Mouse (Mus musculus): ENCODE data around the gene Fermt1. TPM values are rescaled to one million over a fixed set of nuclear protein-coding genes. Genes with fewer than 3 reads are reported as not detected.
A peak's percentile ranks its signal among the peaks of the same experiment; 100 is the strongest.

Fermt1 gene
- 45.0 and 50.9 TPM in 2 replicates for polyA plus RNA-seq (2015; fragmentation: Nextera tagmentation; extraction: Ambion mirVana)

DNA sequence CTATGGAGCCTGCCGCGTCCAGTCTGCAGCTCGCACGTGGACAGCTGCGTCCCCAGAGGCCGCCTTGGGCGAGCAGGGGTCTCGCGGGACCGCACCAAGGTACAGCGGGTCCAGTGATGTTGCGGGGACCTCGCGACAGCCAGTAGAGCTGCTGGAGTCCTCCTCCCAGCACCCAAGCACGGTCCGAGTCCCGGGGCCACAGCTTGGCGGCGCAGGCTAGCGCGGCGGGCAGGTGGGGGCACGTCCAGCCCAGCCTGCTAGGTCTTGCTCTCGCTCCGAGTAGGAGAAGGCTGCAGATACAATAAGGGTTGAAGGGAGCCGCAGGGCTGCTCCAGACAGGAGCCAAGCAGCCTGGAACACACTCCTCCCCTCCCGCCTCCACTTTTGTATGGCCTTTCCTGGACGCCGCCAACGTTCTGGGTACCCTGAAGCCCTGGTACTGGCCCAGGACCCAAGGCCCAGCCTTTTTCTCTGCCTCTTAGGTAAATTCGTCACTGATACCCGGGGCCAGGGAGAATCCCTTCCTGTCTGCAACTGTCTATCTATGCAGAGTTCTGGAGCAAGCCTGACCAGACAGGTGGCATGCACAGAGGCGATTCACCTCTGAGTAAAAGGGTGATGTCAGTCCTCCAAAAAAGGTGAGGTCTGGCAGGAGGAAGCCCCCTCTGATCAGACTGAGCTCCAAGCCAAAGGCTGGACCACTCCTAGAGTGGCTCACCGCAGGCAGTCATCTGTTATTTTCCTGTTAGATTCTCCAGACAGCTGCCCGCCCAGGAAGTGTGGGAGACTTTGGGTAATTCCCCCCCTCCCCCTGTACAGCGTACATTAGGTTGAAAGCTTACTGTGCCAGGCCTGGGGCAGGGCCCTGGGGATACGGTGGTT is at the start of gene Fermt1:
TSS of gene Fermt1 (minus strand) at position 581 of the 882 bp plus-strand sequence.
- Histone ChIP-seq H3K4me2 (ENCODE audit: low read depth, low read length) (peak within 1 kb of the TSS; percentile 49), H3K9ac (ENCODE audit: low read length) (peak within 1 kb of the TSS; percentile 79), H3K36me3 (ENCODE audit: control insufficient read depth, insufficient read depth, low read length) (no peaks in the 10 kb centered on the region), H3K27me3 (ENCODE audit: control insufficient read depth, insufficient read depth, low read length) (peaks cover 25% of the 10 kb centered on the region), H3K9me3 (replicated peaks; ENCODE audit: control insufficient read depth, low read length) (no peaks in the 10 kb centered on the region), H3K4me1 (ENCODE audit: control insufficient read depth, insufficient read depth, low read length) (no peaks in the 10 kb centered on the region), H3K27ac (ENCODE audit: low read length) (peak within 1 kb of the TSS; percentile 94), H3K4me3 (replicated peaks; ENCODE audit: low read length) (peak within 1 kb of the TSS; percentile 55)
- peak; percentile 86 for ATAC-seq (ENCODE audit: insufficient read depth, low FRiP score)
- whole genome bisulfite sequencing, result 3% methylated on average over 37 of the region's 37 CpGs

DNA sequence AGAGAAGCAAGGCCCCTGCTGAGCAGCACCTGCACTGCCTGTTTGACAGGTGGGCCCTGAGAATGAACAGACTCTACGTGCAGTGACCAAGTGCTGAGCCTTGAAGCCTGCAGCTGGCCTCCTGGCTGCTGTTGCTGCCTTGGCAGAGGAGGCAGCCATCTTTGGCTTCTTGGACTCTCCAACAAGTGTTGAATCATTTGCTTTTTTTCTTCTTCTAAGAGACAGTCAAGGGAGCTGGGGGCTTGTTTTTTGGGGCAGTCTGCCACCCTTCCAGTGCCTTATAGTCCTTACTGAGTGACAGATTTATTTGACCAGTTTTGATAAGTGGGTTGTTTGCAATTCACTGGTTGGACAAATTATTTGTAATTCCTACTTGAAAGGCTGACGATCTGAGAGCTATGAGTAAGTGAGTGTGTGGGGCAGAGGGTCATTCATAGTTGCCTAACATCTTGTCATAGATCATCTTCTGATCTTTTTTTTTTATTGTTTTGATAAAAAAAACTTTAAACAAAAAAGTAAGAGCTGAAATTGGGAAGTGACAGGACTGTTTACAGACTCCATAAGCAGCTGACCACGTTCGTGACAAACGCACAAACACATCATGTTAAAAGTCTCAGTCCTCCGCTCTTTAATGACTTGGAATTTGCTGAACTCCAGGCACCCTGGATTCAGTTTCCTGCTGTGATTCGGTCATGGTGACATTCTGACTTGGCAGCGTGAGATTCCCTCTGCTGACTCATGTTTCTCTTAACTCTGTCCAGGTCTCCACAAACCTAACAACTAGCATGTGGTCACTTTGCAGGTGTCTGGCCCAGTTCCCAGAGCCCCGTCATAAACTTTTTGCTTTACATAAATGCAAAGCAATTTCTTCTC is 47.2 kb upstream of the Fermt1 start:
- no peak for ATAC-seq (ENCODE audit: insufficient read depth, low FRiP score)
- Histone ChIP-seq H3K36me3 (ENCODE audit: control insufficient read depth, insufficient read depth, low read length) (no peaks in the 10 kb centered on the region), H3K27ac (ENCODE audit: low read length) (no peak overlapping the region), H3K9me3 (replicated peaks; ENCODE audit: control insufficient read depth, low read length) (no peaks in the 10 kb centered on the region), H3K9ac (ENCODE audit: low read length) (no peak overlapping the region), H3K27me3 (ENCODE audit: control insufficient read depth, insufficient read depth, low read length) (no peaks in the 10 kb centered on the region), H3K4me2 (ENCODE audit: low read depth, low read length) (no peak overlapping the region), H3K4me3 (replicated peaks; ENCODE audit: low read length) (no peak overlapping the region), H3K4me1 (ENCODE audit: control insufficient read depth, insufficient read depth, low read length) (peaks cover 26% of the 10 kb centered on the region)
- 29% methylated on average over 9 of the region's 9 CpGs for WGBS

DNA sequence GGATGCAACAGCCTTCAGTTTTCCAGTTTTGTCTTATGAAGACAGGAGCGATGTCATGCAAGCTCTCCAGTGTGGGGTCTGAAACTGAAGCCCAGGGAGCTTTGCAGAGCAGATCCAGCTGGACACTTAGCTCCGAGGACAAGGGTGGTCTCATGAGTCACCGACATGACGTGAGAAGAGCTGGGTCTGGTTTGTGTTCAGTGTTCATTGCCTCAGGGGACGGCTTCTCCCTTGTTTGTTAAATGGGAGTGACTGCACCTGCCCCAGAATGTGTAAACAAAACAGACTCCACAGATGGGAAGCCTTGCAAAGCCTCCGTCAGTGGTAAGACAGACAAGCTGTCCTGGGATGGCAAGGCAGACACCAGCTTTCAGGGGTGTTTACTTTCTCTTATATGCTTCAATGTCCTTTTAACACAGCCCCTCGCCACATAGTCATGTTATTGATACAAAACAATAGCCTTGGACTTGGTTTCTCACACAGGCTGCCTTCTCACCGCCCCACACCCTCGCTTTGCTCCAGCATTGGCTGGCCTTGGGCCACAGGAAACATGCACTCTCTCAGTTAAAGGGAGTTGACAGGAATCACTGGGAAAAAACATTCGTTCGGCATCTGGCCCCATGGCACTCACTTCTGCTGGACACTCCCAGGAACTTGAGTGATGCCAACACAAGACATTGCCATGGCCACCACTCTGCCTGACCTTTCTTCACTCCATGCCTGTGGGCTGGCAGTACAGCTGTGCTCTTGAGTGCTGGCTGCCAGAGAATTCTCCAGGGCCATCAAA is 44.3 kb upstream of the Fermt1 start:
- H3K9me3 ChIP-seq (replicated peaks; ENCODE audit: control insufficient read depth, low read length), result no peaks in the 10 kb centered on the region
- 14% methylated on average over 11 of the region's 11 CpGs for WGBS
- H3K4me1 ChIP-seq (ENCODE audit: control insufficient read depth, insufficient read depth, low read length), result peaks cover 26% of the 10 kb centered on the region
- H3K36me3 ChIP-seq (ENCODE audit: control insufficient read depth, insufficient read depth, low read length), result no peaks in the 10 kb centered on the region
- no peaks in the 10 kb centered on the region for H3K27me3 ChIP-seq (ENCODE audit: control insufficient read depth, insufficient read depth, low read length)
- H3K27ac ChIP-seq (ENCODE audit: low read length), result peak overlapping the region; percentile 75
- ATAC-seq (ENCODE audit: insufficient read depth, low FRiP score), result peak; percentile 85
- no peak overlapping the region for H3K4me3 ChIP-seq (replicated peaks; ENCODE audit: low read length)
- no peak overlapping the region for H3K9ac ChIP-seq (ENCODE audit: low read length)
- peak overlapping the region; percentile 11; the same call in 1 of the 2 replicates for H3K4me2 ChIP-seq (ENCODE audit: low read depth, low read length)

DNA sequence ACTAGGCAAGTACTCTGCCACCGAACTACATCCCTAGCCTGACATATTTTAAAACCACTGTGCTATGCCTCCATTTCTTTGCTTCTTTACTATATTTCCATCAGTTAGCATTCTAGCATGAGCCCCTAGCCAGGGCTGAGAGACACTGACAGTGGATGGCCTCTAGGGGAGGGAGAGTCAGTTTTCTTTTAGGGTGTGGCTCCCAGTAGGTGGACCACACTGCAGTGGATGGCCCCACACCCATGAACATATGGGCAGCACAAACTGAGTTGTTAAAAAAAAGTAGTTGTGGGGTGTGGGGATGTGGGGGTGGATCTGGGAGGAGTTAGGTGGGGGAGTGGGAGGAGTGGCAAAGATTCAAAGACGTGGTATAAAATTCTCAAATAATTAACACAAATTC is 27.6 kb upstream of the Fermt1 start:
- H3K4me1 ChIP-seq (ENCODE audit: control insufficient read depth, insufficient read depth, low read length), result no peaks in the 10 kb centered on the region
- H3K9ac ChIP-seq (ENCODE audit: low read length), result no peak overlapping the region
- 72% methylated on average over 2 of the region's 2 CpGs for WGBS
- no peak overlapping the region for H3K27ac ChIP-seq (ENCODE audit: low read length)
- H3K27me3 ChIP-seq (ENCODE audit: control insufficient read depth, insufficient read depth, low read length), result no peaks in the 10 kb centered on the region
- ATAC-seq (ENCODE audit: insufficient read depth, low FRiP score), result no peak
- H3K36me3 ChIP-seq (ENCODE audit: control insufficient read depth, insufficient read depth, low read length), result no peaks in the 10 kb centered on the region
- H3K4me2 ChIP-seq (ENCODE audit: low read depth, low read length), result no peak overlapping the region
- H3K4me3 ChIP-seq (replicated peaks; ENCODE audit: low read length), result no peak overlapping the region
- H3K9me3 ChIP-seq (replicated peaks; ENCODE audit: control insufficient read depth, low read length), result no peaks in the 10 kb centered on the region

DNA sequence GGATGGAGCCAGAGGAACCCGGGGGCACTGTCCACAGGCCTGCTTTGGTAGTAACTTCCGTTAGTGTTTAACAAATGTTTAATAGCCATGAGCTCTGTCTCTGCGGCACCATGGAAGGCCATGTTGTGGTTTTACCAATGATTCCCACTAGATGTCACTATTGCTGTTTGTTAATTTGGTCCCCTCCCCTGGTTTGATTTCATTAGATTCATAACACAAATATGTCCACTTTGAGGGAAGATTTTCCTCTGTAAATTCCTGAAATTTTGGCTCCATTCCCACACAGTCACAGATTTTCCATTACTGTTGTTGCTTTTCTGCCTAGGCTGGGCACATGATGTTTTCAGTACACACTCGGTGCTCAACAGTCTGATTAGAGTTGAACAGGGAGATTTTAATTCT is 25.1 kb upstream of the Fermt1 start:
- H3K4me2 ChIP-seq (ENCODE audit: low read depth, low read length), result no peak overlapping the region
- H3K4me1 ChIP-seq (ENCODE audit: control insufficient read depth, insufficient read depth, low read length), result no peaks in the 10 kb centered on the region
- no peak overlapping the region for H3K27ac ChIP-seq (ENCODE audit: low read length)
- 0 out of 2 replicates have a peak, but pooled peaks have one; percentile 53 for ATAC-seq (ENCODE audit: insufficient read depth, low FRiP score)
- H3K36me3 ChIP-seq (ENCODE audit: control insufficient read depth, insufficient read depth, low read length), result no peaks in the 10 kb centered on the region
- no peak overlapping the region for H3K9ac ChIP-seq (ENCODE audit: low read length)
- H3K9me3 ChIP-seq (replicated peaks; ENCODE audit: control insufficient read depth, low read length), result no peaks in the 10 kb centered on the region
- no peak overlapping the region for H3K4me3 ChIP-seq (replicated peaks; ENCODE audit: low read length)
- WGBS, result 20% methylated on average over 4 of the region's 4 CpGs
- no peaks in the 10 kb centered on the region for H3K27me3 ChIP-seq (ENCODE audit: control insufficient read depth, insufficient read depth, low read length)

DNA sequence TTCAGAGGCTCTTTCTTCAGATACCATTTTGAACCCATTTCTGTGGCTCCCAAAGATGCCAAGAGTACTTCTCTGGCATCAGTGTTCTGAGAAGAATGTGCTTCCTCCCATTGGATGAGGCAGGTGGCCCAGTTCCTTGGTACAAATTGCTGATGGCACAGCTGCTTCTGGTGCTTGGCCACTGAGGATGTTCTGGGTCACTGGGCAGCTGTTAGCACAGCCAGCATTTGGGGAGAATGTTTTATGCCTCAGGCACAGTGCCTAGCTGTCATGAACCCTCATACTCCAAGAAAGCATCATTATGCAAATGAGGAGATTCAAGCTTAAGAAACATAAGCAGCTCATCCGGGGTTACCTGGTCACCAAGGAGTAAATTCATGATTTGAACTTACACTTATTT is 12.1 kb upstream of the Fermt1 start:
- Histone ChIP-seq H3K4me1 (ENCODE audit: control insufficient read depth, insufficient read depth, low read length) (no peaks in the 10 kb centered on the region), H3K36me3 (ENCODE audit: control insufficient read depth, insufficient read depth, low read length) (no peaks in the 10 kb centered on the region), H3K9me3 (replicated peaks; ENCODE audit: control insufficient read depth, low read length) (no peaks in the 10 kb centered on the region; the same call in 1 of the 2 replicates), H3K27ac (ENCODE audit: low read length) (no peak overlapping the region), H3K4me3 (replicated peaks; ENCODE audit: low read length) (no peak overlapping the region), H3K9ac (ENCODE audit: low read length) (no peak overlapping the region), H3K4me2 (ENCODE audit: low read depth, low read length) (no peak overlapping the region), H3K27me3 (ENCODE audit: control insufficient read depth, insufficient read depth, low read length) (no peaks in the 10 kb centered on the region)
- ATAC-seq (ENCODE audit: insufficient read depth, low FRiP score), result no peak
- 74% methylated on average over 1 of the region's 1 CpGs for WGBS

DNA sequence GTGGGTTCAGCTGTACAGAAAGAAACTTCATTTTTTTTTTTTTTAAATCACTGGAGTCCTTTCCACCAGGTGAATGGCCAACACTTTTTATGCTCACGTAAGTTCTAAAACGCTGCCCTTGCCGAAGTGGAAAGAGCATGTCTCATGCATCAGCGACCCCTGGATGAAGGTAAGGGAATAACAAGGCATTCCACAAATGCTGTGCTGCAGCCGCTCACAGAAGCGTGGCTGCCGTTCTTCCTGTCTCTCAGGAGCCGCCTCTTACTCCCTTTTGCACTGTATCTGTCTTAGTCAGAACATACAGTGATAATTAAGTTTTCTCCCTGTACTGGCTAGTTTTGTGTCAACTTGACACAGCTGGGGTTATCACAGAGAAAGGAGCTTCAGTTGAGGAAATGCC is 6.5 kb upstream of the Fermt1 start:
- Histone ChIP-seq H3K4me2 (ENCODE audit: low read depth, low read length) (peak overlapping the region; percentile 24; the same call in 1 of the 2 replicates), H3K36me3 (ENCODE audit: control insufficient read depth, insufficient read depth, low read length) (no peaks in the 10 kb centered on the region), H3K27ac (ENCODE audit: low read length) (no peak overlapping the region), H3K9me3 (replicated peaks; ENCODE audit: control insufficient read depth, low read length) (no peaks in the 10 kb centered on the region), H3K4me1 (ENCODE audit: control insufficient read depth, insufficient read depth, low read length) (no peaks in the 10 kb centered on the region), H3K9ac (ENCODE audit: low read length) (no peak overlapping the region), H3K4me3 (replicated peaks; ENCODE audit: low read length) (no peak overlapping the region), H3K27me3 (ENCODE audit: control insufficient read depth, insufficient read depth, low read length) (no peaks in the 10 kb centered on the region)
- 0 out of 2 replicates have a peak, but pooled peaks have one; percentile 17 for ATAC-seq (ENCODE audit: insufficient read depth, low FRiP score)
- under 1% methylated on average over 8 of the region's 8 CpGs for WGBS

DNA sequence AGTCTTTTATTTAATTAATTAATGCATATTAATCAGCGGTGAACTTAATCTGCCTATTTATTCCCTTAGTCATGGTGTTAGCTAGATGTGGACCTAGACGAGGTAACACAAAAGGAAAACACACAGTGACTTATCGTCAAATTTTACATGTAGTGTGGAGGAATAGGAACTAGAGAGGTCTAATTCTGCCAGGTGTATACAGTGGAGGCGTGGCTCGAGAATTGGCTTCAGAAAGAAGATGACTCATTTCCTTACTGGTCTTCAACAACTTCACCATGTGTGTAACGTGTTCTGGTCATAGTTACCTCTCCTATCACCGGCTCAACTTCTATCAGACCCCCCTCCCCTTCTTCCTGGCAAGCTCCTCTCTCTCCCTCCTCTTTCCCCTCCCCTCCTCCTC is 2.5 kb upstream of the Fermt1 start:
- Histone ChIP-seq H3K4me2 (ENCODE audit: low read depth, low read length) (no peak overlapping the region), H3K9me3 (replicated peaks; ENCODE audit: control insufficient read depth, low read length) (no peaks in the 10 kb centered on the region), H3K9ac (ENCODE audit: low read length) (no peak overlapping the region), H3K27ac (ENCODE audit: low read length) (no peak overlapping the region; the same call in 1 of the 2 replicates), H3K36me3 (ENCODE audit: control insufficient read depth, insufficient read depth, low read length) (no peaks in the 10 kb centered on the region), H3K4me3 (replicated peaks; ENCODE audit: low read length) (no peak overlapping the region), H3K4me1 (ENCODE audit: control insufficient read depth, insufficient read depth, low read length) (no peaks in the 10 kb centered on the region), H3K27me3 (ENCODE audit: control insufficient read depth, insufficient read depth, low read length) (peaks cover 22% of the 10 kb centered on the region)
- peak; percentile 59; the same call in 1 of the 2 replicates for ATAC-seq (ENCODE audit: insufficient read depth, low FRiP score)
- 63% methylated on average over 7 of the region's 7 CpGs for WGBS
